Mouse (Mus musculus): Measurements from ENCODE around the gene Ttc7b. TPM values are rescaled to one million over a fixed set of nuclear protein-coding genes. Genes with fewer than 3 reads are reported as not detected.

Ttc7b gene
- total RNA-seq, 2 experiments from 2014 or later, result 65.8 to 73.1 TPM

- no peak for DNase-seq
- intact Hi-C loops (cut with DNase I), result no loop called here
Measured at GRCm38 (mm10) chr12:100469503-100470293, 50.9 kb downstream of the Ttc7b start.

GRCm38 (mm10) chr12:100465101-100465715, 55.4 kb downstream of the Ttc7b start:
- no peak for DNase-seq

GRCm38 (mm10) chr12:100457701-100458100, 62.9 kb downstream of the Ttc7b start:
- intact Hi-C loops (cut with DNase I), result no loop called here
- DNase-seq, result no peak

More at GRCm38 (mm10) chr12:100465101-100465715, 55.4 kb downstream of the Ttc7b start:
- intact Hi-C loops (cut with DNase I), result no loop called here

- intact Hi-C loops (cut with DNase I), result no loop called here
- no peak for DNase-seq
Measured at GRCm38 (mm10) chr12:100456257-100456975, 64.2 kb downstream of the Ttc7b start.

GRCm38 (mm10) chr12:100455453-100455852, 65.2 kb downstream of the Ttc7b start:
- DNase-seq, result peak; percentile 30 to 49
- intact Hi-C loops (cut with DNase I), result no loop called here

GRCm38 (mm10) chr12:100447701-100448277, 72.8 kb downstream of the Ttc7b start:
- intact Hi-C loops (cut with DNase I), result no loop called here

GRCm38 (mm10) chr12:100447161-100447560, 73.5 kb downstream of the Ttc7b start:
- intact Hi-C loops (cut with DNase I), result no loop called here
- DNase-seq, result peak in 1 of 2 experiments; percentile 36

More at GRCm38 (mm10) chr12:100447701-100448277, 72.8 kb downstream of the Ttc7b start:
- no peak for DNase-seq

GRCm38 (mm10) chr12:100445686-100446085, 74.9 kb downstream of the Ttc7b start:
- DNase-seq, result no peak
- intact Hi-C loops (cut with DNase I), result no loop called here

- no peak for DNase-seq
- intact Hi-C loops (cut with DNase I), result no loop called here
Measured at GRCm38 (mm10) chr12:100445271-100445670, 75.4 kb downstream of the Ttc7b start.

- intact Hi-C loops (cut with DNase I), result no loop called here
- DNase-seq, result no peak
Measured at GRCm38 (mm10) chr12:100444671-100445165, 75.9 kb downstream of the Ttc7b start.

- intact Hi-C loops (cut with DNase I), result no loop called here
- no peak for DNase-seq
Measured at GRCm38 (mm10) chr12:100443452-100443851, 77.2 kb downstream of the Ttc7b start.

GRCm38 (mm10) chr12:100441609-100442008, 79.0 kb downstream of the Ttc7b start:
- intact Hi-C loops (cut with DNase I), result no loop called here
- no peak for DNase-seq

GRCm38 (mm10) chr12:100439883-100440282, 80.7 kb downstream of the Ttc7b start:
- intact Hi-C loops (cut with DNase I), result no loop called here
- no peak for DNase-seq

GRCm38 (mm10) chr12:100439145-100439755, 81.4 kb downstream of the Ttc7b start:
- intact Hi-C loops (cut with DNase I), result no loop called here
- DNase-seq, result no peak

- intact Hi-C loops (cut with DNase I), result no loop called here
Measured at GRCm38 (mm10) chr12:100438509-100438908, 82.1 kb downstream of the Ttc7b start.

GRCm38 (mm10) chr12:100437862-100438261, 82.8 kb downstream of the Ttc7b start:
- DNase-seq, result no peak
- intact Hi-C loops (cut with DNase I), result no loop called here

More at GRCm38 (mm10) chr12:100438509-100438908, 82.1 kb downstream of the Ttc7b start:
- no peak for DNase-seq

- no peak for DNase-seq
- intact Hi-C loops (cut with DNase I), result no loop called here
Measured at GRCm38 (mm10) chr12:100435763-100436162, 84.9 kb downstream of the Ttc7b start.

GRCm38 (mm10) chr12:100431830-100432229, 88.8 kb downstream of the Ttc7b start:
- intact Hi-C loops (cut with DNase I), result no loop called here
- DNase-seq, result no peak

GRCm38 (mm10) chr12:100429414-100430114, 91.1 kb downstream of the Ttc7b start:
- intact Hi-C loops (cut with DNase I), result loop anchor here (5.0 kb wide), 1 partner anchor 227 kb away; no protein-coding TSS in a partner anchor
- DNase-seq, result no peak

Data from heart, postnatal 14 days (tissue).